Mouse (Mus musculus): ENCODE measurements at regions not wholly inside any gene's neighbourhood (a gene's known extent, or its start where the extent isn't known, plus 50 kb on each side); places are given as distances from the start of the nearest gene placed in this dataset.
A peak's percentile ranks its signal among the peaks of the same experiment; 100 is the strongest.

DNA sequence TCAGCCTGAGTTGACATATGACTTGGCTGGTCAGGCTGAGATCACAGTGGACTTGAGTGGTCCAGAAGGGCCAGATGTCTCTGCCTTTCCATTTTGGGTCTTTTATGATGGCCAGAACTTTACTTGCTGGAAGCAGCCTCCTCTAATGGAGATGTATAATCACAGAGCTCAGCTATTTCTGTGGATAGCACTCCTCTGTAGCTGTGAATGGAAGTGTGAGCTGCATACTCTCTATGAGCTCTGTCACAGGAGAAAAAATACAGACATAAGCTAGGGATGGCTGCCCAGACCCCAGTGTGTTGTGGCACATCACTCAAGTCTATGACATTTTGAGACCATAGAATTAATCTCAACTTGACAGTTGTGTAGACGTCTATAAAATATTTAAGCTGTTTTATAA lies 284.3 kb upstream of the Kif2a start:
- no peak for DNase-seq (ENCODE audit: low spot score in 2 of 2)

GRCm38 (mm10) chr13:107305738-107306137 lies 283.8 kb upstream of the Kif2a start:
- no peak for DNase-seq (ENCODE audit: low spot score in 2 of 2)

DNA sequence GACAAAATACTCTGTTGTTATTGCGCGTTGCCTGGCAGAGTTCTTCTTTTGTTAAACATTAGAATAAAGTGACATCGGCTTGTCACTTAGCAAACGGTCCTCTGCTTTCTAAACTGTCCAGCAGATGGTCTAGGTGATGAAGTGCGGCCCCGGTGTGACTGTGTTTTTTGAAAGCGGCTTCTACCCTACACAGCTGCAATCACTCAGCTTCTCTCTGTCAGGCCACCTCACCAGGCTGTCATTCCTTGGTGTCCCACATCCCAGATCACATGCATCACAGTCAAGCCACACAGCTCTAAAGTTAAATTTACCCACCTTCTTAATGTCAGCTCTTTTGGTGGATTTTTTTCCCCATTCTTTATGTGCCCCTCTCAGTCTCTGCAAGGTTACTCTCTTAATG lies 282.0 kb upstream of the Kif2a start:
- no peak for DNase-seq (ENCODE audit: low spot score in 2 of 2)

DNA sequence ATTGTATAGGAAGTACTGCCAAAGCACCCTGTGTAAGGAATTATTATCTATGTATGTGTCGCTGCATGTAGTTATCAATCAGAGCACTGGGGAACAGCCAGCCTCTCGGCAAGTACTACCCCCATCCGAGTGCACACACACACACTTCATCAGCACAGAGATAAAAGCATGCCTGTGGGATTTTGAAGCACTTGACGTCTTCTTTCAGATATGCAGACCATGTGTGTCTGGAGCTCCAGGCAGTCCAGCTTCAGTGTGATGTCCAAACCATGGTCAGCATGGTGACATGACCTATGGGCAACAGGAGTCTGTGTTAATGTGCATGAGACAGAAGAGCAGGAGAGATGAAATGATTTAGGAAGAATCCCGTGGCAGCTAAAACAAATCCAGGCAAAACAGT lies 281.4 kb upstream of the Kif2a start:
- no peak for DNase-seq (ENCODE audit: low spot score in 2 of 2)

DNA sequence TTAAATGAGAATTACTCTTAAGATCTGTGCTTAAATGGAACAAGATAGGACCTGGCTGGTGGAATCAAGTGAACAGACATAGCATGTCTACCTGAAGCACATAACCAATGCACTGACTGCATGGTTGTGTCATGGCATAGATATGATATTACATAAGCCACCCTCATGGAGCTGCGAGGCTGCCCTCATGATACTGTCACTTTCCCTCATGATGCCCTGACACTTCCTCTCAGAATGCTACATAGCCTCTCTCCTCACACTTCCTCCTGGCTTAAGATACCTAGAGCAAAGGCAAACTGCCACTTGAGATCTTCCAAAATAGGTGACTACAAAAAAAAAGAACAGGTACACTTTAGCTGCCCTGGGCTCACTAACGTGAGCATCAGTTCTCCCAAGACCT lies 278.9 kb upstream of the Kif2a start:
- no peak for DNase-seq (ENCODE audit: low spot score in 2 of 2)

- DNase-seq (ENCODE audit: low spot score in 2 of 2) = no peak
Measured at GRCm38 (mm10) chr13:107264581-107264980, 242.7 kb upstream of the Kif2a start.

DNA sequence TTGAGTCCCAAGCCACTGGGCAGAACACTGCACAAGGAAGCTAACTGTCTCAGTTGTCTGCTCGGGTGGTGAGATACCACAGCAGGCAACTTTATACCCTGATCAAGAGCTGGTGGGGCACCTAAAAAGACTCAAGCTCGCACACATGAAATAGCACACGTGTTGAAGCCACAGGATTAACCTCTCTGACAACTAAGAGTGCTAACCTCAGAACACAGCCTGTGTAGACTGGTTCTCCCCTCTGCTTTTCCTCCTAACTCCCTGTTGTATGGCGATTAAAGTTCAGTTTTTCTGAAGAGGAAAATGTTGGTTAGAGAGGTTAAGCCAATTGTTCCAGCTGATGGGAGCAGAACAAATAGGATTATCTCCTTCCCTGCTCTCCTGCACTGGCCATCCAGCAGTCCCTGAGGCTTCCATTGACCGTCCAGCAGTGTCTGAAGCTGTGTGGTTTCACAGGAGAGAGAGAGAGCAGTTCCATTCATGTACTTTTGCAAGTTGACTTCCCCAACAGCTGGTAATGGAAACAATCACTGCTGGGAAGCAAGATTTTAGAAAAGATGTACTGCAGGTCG lies 239.6 kb upstream of the Kif2a start:
- DNase-seq (ENCODE audit: low spot score in 2 of 2) = no peak

GRCm38 (mm10) chr13:107260274-107260673 lies 238.3 kb upstream of the Kif2a start:
- no peak for DNase-seq (ENCODE audit: low spot score in 2 of 2)

- no peak for DNase-seq (ENCODE audit: low spot score in 2 of 2)
Measured at GRCm38 (mm10) chr13:107247792-107248505, 226.0 kb upstream of the Kif2a start.

DNA sequence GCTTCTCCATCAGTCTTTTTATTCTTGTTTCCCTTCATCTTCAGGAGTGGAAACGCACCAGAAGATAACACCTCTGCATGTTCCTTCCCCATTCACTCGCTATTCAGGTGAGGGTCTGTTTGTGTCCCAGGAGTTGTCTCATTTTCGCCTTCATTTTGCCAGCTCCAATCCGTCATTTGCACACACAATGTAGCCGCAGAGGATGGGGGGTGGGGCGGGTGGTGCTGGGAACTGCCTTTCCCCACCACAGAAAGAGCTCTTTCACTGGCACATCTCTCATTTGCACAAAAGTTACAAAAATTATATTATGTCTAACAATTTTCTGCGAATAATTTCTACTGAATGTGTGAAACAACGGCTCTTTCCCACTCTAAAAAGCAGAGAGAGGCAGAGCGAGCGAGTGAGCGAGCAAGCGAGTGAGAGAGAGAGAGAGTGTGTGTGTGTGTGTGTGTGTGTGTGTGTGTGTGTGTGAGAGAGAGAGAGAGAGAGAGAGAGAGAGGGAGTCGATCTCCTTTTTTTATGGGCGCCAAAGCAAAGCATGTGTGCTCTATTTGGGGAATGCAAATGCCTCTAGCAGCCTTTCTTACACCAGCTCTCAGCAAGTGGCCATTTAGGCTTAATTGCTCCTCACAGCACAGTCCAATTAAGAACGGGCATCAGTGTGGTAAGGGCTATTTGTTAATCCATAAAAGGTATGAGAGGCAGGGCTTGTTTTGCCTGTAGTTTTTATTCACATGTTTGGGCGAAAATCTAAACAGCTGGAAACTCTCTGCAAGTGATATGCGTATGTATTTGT lies 225.2 kb upstream of the Kif2a start:
- no peak for DNase-seq (ENCODE audit: low spot score in 2 of 2)

- DNase-seq (ENCODE audit: low spot score in 2 of 2) = no peak
Measured at GRCm38 (mm10) chr13:107244173-107244572, 222.2 kb upstream of the Kif2a start.

DNA sequence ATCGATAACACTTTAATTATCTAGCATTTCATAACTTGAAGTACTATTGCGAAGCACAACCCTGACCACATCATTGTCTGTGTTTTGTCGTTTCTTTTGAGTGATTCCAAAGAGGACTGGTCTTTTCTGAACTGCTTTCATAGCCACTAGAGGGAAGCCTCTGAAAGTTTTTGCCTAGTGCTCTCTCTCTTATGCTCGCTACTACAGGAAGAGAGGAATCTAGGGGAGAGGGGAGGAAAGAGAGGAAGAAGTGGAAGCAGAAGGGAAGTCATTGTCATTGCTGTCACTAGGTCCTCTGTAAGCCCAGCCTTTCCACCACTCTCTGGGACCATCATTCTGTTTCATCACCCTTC lies 217.1 kb upstream of the Kif2a start:
- no peak for DNase-seq (ENCODE audit: low spot score in 2 of 2)

- DNase-seq (ENCODE audit: low spot score in 2 of 2) = no peak
Measured at GRCm38 (mm10) chr13:107238364-107239034, 216.6 kb upstream of the Kif2a start.

DNA sequence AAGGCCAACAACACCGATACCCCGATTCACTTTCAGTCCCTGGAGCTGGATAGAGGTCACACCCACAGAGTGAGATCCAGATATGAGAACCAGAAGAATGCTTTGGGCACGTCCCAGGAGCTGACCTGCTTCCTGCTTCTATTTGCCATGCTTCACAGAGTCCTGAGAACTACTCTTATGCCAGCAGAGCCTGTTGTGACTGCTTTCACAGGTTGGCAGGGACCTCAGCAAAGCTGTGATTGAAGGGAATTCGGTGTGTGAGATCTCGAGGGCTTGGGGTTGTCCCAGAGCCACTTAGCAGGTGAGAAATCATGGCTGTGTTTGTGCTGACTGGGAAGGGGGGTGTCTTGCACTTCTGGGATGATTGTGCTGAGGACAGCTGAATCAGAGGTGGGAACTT lies 197.5 kb upstream of the Kif2a start:
- DNase-seq (ENCODE audit: low spot score in 2 of 2) = no peak

DNA sequence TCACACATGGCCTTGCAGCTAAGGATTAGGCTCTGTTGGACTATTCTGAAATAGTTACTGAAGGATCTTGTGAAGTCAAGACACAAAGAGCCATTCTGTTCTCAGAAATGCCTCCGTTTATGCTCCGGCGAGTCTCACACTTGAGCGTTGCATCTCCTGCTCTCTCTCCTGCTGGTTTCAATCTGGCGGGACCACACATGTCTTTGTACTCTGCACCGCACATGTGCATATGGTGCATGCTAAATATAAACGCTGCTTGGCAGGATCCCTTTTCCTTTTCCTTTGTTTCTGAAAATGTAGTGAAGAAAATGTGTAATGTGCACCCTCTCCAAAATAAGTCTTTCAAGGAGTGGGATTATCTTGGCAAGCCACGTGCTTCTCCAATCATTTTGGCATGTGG lies 196.4 kb upstream of the Kif2a start:
- no peak for DNase-seq (ENCODE audit: low spot score in 2 of 2)

GRCm38 (mm10) chr13:107217825-107218224 lies 195.9 kb upstream of the Kif2a start:
- no peak for DNase-seq (ENCODE audit: low spot score in 2 of 2)

DNA sequence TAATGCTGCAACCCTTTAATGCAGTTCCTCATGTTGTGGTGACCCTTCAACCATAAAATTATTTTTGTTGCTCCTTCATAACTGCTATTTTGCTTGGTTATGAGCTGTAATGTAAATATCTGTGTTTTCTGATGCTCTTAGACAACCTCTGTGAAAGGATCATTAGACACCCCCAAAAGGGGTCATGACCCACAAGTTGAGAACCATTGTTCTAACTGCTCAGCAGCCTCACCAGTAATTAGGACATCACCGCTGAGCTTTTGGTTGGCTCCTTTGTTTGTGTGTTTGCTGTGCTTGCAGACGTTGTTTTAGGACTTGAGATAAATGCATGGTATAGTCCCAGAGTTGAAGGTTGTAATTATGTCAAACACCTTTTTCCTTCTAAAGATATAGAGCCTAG lies 191.4 kb upstream of the Kif2a start:
- no peak for DNase-seq (ENCODE audit: low spot score in 2 of 2)

DNA sequence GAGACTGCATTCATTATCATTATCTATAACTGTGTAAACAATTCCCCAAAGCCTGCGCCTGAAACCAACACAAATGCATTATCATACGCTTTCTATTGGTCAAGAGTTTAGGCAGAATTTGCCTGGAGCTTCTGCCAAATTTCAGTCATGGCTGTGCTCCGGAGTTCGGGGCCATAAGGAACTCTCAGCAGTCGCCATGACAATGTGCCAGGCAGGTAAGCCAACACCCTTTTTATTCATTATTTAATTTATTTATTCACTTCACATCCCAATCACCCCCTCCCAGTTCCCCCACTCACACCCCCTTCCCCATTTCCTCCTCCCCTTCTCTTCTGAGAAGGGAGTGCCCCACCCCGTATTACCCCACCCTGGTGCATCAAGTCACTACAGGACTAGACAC lies 188.8 kb upstream of the Kif2a start:
- DNase-seq (ENCODE audit: low spot score in 2 of 2) = no peak

DNA sequence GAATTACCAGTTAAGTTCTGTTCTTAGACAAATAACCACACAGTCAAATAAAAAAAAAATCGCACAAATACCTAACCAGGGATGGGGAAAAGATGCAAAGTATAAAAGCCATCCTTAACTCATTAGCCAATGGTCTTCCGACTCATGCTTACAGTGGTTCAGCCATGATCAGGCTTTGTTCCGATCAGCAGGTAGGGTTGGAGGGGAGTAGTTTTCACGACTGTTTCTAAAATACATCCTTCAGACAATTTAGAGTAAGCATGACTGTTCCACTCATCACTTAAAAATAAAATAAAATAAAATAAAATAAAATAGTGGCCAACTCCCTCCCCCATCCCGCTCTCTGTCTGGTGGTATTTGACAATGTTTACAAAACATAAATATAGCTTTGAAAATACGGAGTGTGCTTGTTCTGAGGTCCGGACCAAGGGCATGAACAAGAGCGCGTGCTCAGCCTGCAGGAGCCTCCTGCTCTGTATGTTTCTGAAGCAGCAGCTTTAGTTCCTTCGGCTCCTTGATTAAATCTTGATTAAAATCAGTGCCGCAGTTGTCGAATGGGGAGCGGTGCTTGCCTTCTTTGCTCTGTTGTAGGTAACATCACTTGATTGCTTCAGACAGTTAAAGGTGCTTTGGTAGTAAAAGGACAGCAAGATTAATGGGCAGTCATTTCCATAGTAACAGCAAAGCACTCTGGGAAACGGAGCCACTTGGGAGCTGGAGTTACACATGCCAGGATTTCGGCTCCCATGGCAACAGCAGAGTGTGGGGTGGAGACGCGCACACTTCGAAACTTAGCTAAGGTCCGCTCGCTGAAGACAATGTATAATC lies 185.6 kb upstream of the Kif2a start:
- DNase-seq (ENCODE audit: low spot score in 2 of 2) = peak; percentile 4 to 42

DNA sequence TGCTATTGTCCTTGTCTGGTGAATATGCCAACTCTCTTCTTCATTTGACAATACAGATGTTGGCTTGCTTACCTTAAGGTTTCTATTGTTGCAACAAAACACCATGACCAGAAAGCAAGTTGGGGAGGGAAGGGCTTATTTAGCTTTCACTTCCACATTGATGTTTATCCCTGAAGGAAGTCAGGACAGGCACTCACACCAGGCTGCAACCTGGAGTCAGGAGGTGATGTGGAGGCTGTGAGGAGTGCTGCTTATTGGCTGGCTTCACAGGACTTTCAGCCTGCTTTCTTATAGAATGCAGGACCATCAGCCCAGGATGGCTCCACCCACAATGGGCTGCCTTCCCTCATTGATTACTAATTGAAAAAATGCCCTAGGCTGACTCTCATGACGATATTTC lies 177.9 kb upstream of the Kif2a start:
- DNase-seq (ENCODE audit: low spot score in 2 of 2) = no peak

- no peak for DNase-seq (ENCODE audit: low spot score in 2 of 2)
Measured at GRCm38 (mm10) chr13:107193426-107193825, 171.5 kb upstream of the Kif2a start.

All from urinary bladder, adult 18-20 months (tissue).